Mouse (Mus musculus) kidney, adult 9 months (tissue): ENCODE data around the gene Kat6b.
"Not testable (repeated sequence)": the region's sequence is repeated elsewhere in the genome, so short reads cannot be mapped to it uniquely, and the experiment has no call there.

Source experiments
- DNase-seq: peaks from one replicate; pipeline ENCODE4 v3.0.0; 2022

Gene Kat6b

DNA sequence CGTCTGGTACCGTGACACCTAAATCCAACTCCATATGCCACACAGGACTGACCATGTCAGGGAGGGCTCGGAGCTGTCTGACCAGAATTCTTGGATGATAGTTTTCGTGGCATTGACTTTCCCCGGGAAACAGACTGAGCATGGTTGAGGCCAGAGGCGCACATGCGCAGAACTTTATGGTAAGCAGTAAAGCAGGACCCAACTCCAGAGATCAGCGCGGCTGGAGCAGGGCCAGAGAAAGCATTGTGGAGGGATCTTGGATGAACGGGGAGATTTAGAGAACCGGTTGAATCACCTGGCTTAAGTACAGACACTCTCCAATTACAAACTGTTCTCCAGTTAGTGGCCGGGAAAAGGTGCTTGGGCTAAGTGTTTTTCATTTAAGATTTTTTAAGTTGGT is 120.9 kb downstream of the Kat6b start:
- no peak for DNase-seq

GRCm38 (mm10) chr14:21602937-21603336 is 121.7 kb downstream of the Kat6b start:
- no peak for DNase-seq

DNA sequence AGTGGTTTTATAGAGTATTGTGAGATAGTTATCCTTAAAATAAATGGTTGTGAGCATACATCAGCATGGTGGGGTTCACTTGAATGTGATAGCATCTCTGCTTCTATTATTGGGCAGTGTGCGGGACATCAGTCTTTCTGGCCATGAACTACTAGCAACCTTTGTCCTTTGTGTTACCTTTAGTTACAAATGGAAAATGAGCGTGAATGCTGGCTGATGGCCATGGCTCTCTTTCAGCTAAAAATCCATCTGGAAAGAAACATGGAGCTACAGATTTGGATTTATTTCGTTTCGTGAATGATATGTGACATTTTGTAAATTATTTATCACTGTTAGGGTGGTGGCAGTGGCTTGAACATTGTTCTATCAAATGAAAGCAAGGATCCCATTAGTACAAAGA is 126.5 kb downstream of the Kat6b start:
- DNase-seq: no peak

DNA sequence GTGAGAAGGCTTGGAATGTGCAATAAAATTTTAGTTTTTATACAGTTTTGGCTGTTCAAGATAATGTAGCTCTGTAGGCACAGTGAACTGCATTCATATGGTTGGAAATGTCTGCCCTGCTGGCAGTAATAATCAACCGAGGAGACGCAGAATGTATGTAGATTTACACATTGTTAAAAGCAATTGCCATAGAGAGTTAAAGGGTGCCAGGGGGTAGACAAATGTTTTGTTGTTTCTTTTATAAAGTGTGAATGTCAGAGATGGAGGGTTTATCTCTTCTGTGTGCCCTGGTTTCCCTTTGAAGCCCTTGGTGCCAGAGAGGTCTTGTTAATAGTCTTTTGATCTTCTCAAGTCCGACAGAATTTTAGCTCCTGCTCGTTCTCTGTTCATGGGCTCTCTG is 127.7 kb downstream of the Kat6b start:
- DNase-seq: no peak

- DNase-seq: peak; percentile 68
Measured at GRCm38 (mm10) chr14:21610224-21610623, 129.0 kb downstream of the Kat6b start.

GRCm38 (mm10) chr14:21613031-21613430 is 131.8 kb downstream of the Kat6b start:
- DNase-seq: no peak

DNA sequence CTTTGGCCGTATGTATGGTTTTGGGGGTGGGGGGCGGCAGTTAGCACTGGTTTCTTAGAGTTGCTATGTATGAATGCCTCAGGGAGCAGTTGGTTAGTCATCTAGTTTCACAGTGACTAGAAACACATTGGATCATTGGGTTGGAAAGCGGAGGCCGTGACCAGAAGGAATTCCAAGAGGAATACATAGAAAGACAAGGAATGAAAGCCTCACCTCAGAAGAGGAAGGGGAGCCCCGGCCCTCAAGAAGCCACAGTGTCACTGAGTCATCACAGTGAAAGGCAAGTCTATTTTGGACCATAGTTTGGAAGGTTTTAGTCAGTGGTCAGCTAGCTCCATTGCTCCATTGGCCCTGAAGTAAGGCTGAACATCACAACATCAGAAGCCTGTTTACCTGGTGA is 132.9 kb downstream of the Kat6b start:
- DNase-seq: no peak

DNA sequence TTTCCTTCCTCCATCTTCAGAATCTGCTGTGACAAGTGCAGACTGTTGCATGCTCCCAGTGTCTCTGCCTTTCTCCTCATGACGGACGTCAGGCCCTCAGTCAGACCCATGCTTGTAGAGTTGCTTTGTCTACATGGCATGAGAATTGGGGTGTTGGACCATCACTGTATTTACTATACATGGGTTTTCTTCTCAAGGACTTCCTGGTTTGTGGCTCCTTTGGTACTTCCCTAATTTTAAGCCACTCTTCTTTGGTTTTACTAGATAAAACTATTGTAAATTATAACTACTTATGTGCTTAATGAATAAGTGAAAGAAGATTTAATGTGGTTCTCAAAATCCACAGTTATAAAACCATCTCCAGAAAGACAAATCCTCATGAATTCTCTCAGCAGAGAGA is 134.6 kb downstream of the Kat6b start:
- DNase-seq: no peak

DNA sequence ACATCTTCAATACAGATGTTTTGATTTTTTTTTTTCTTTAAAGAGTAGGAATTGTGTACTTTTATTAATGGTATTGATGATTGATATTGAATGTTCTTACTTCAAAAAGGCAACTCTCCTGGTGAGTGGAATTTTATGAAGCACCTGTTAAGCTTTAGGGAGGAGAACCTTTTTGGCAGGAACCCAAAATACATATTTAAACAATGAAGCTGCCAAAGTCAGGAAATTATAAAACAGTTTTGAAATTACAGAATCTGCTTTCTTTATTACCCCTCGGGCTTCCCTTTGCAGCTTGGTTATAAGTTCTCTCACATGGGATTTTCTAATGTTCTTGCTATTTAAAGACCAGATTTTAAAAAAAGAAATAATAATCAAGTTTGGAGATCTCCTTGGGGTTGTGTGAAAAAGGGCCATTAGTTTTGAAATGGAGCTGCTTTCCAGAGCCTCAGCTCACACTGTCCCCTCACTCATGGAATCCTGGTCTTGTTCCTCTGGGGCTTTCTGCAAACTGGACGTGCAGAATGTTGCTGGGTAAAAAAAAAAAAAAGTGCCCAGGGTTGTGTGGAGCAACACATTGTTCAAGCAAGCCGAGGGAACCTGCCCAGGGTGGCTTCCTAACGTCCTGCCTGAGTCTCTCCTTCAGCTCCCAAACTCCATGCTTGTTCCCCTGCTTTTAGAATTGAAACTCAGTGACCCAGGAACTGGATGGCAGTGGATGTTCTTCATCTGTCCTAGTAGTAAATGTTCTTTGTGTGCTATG is 136.2 kb downstream of the Kat6b start:
- DNase-seq: no peak

DNA sequence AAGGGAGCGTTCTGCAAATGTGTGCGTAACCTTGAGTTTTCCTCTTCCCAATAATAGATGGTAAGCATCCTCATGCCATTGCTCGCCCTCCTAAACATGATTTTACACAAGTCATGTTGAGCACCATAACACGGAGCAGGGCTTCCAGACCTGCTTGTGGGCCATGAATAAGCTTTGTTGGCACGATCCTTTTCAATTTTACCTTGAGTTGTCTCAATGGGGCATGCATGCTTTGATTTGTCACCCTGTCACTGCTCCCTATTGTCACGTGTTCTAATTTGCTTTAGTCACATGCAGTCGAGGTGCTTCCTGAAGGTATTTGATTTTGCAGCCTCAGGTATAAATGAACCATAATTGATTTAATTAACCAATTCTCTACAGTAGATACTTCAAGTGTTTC is 138.7 kb downstream of the Kat6b start:
- DNase-seq: no peak

- peak; percentile 58 for DNase-seq
Measured at GRCm38 (mm10) chr14:21625946-21626345, 144.7 kb downstream of the Kat6b start.

DNA sequence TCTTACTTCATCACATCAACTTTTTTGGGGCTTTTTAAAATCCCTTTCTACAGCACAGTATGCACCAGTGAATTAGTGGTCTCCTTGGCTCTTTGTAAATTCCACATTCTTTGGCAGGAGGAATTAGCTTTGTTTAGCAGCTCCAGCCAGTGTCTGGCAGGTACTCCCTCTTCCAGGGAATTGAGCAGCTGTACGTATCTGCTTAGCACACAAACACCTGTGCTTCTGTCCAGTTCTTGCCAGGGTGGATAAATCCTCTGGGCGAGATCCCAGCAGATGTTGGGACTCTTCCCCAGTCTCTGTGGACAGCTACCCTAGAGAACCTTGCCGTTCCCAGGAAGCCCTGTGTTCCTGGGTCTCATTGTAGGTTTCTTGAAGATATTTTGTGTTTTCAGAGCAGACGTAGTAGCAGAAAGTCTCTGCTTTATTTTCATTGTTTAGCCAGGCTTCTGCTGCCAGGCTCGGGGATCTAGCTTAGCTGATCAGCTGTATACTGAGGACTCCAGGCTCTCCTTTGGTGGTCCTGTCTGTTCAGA is 150.5 kb downstream of the Kat6b start:
- DNase-seq: no peak

GRCm38 (mm10) chr14:21636548-21636947 is 155.3 kb downstream of the Kat6b start:
- DNase-seq: no peak

DNA sequence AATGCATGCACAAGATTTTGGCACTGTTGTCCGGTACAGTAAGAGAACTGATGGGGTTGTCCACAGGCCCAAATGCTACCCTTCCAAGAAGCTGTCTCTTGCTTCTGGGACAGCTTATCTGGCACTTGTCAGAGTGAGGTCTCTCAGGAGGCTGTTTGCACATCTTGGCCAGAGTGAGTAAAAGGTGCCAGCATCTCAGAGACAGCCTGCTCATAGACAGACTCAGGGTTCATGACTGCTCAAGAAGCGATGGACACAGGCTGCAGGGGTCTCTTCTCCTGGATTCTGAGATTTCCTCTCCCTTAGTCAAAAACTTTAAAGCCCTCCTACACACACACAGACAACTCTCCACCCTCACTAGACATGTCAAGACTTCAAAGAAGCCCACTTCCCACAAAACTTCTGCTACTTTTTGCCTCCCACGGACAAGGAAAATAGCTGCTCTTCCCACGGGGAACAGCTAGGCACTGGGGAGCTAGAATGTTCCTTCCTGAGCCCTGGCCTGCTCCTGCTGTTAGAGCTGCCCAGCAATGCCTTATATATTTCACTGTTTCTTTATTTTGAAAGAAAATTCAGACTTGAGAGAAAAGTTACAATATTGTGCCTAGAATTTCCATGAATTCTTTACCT is 159.7 kb downstream of the Kat6b start:
- DNase-seq: no peak

GRCm38 (mm10) chr14:21653813-21654212 is 172.6 kb downstream of the Kat6b start:
- DNase-seq: no peak

GRCm38 (mm10) chr14:21659155-21659554 is 177.9 kb downstream of the Kat6b start:
- no peak for DNase-seq

DNA sequence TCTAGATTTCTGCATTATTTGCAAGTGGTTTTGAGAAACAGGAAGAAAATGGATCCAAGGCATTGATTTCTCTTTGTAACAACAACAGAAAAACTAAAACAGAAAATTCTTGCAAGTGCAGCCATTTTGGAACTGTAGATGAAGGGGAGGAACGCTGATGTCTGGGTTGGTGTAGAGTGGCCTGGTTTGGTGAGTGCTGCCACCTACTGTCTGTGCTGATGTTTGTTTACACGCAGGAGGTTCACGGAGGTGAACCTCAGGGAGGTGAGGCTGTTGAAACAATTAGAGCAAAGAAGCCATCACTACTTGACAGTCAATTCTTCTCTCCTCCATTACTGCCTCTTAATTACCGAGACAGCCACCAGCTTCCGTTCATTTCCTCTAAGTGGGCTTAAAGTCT is 178.4 kb downstream of the Kat6b start:
- DNase-seq: peak; percentile 64

DNA sequence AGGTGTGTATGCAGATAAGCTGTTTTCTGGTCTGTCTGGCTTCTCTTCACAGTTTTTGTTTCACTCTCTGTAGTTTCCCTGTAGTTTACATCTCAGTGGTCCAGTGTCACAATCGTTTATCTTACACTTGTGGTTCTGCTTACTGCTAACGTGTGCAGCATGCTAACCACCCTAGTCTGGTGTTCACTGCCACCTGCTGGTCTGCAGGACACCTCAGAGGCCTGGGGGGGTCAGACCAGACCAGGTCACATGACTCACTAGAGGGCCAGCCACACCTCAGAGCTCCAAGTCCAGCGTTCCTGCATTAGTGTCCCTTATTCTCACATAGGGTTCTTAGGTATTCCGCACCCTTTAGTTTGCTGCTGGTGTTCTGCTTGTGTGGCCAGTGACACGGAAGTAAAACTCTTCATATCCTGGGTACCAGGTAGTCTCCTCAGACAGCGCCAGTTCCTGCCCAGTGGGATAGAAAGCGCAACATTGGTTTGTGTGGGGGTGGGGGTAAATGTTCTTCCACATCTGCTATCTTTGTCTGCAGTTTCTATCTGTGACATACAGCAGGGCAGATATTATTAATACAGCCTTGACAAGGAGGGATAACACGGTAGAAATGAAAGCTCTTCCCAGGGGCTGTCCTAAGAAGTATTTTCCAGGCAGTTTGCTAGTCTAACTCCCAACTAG is 181.4 kb downstream of the Kat6b start:
- DNase-seq: peak; percentile 56

DNA sequence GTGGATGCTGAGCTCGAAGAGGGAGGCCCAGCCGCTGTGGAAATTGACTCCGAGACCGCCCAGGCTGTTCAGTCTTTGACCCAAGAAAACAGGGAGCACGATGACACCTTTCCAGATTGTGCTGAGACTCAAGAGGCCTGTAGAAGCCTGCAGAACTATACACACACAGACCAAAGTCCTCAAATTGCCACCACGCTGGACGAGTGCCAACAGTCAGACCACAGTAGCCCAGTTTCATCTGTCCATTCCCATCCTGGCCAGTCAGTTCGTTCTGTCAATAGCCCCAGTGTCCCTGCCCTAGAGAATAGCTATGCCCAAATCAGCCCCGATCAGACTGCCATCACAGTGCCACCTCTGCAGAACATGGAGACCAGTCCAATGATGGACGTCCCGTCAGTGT is 188.0 kb downstream of the Kat6b start:
- DNase-seq: no peak

GRCm38 (mm10) chr14:21669633-21670421 is 188.6 kb downstream of the Kat6b start:
- DNase-seq: no peak

DNA sequence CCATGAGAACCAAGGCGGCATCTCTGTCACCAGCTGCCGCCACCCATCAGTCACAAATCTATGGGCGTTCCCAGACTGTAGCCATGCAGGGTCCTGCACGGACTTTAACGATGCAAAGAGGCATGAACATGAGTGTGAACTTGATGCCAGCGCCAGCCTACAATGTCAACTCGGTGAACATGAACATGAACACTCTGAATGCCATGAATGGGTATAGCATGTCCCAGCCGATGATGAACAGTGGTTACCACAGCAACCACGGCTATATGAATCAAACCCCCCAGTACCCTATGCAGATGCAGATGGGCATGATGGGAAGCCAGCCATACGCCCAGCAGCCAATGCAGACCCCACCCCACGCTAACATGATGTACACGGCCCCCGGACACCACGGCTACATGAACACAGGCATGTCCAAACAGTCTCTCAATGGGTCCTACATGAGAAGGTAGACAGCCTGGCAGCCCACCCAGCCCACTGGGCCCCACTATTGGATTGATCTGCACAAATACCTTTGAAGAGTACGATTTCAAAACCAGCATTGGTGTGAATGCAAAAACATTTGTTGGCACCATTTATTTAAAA is 189.3 kb downstream of the Kat6b start:
- not testable (repeated sequence) for DNase-seq

- DNase-seq: no peak
Measured at GRCm38 (mm10) chr14:21673100-21673499, 191.9 kb downstream of the Kat6b start.

DNA sequence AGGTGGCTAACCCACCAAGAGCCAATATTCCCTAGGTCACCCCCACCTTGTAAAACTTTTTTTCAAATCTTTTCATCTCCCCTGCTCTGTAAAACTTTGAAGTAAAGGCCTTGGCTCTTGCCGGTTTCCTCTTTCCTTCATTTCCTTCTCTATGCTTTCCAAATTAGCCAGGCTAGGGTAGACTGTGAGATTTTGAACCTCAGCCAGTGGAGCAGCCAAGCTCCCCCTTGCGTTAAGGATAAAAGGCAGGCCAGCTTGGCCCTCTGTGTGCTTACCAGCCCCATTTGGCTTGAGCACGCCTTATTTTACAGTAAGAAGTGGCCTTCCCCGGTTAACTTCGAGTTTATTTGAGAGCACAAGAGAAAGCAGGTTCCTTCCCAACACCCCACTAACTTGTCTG is 193.2 kb downstream of the Kat6b start:
- no peak for DNase-seq
